Mouse (Mus musculus): ENCODE measurements around the gene Mfrp. TPM values are rescaled to one million over a fixed set of nuclear protein-coding genes. Genes with fewer than 3 reads are reported as not detected.

Gene Mfrp
- polyA plus RNA-seq, 1 experiment from 2014 or later: 0.14 TPM

- no peaks in the 10 kb centered on the region; the same call in none of the 2 replicates for H3K4me1 ChIP-seq (replicated peaks; ENCODE audit: control insufficient read depth, insufficient read depth, low read length)
Observed at GRCm38 (mm10) chr9:44075996-44076763, 25.3 kb upstream of the Mfrp start.

GRCm38 (mm10) chr9:44076764-44077120, 24.8 kb upstream of the Mfrp start:
- DNase-seq (ENCODE audit: low spot score) (no peak), ATAC-seq (replicated peaks; ENCODE audit: low FRiP score) (0 out of 2 replicates have a peak, but pooled peaks have one; percentile 42)
- no peak overlapping the region for H3K9ac ChIP-seq (ENCODE audit: low read depth, low read length)
- H3K36me3 ChIP-seq (ENCODE audit: control insufficient read depth, insufficient read depth, low read length): no peaks in the 10 kb centered on the region
- 0 out of 2 replicates have a peak, but pooled peaks cover 5% of the 10 kb centered on the region for H3K27me3 ChIP-seq (replicated peaks; ENCODE audit: control insufficient read depth, insufficient read depth, low read length)
- no peak overlapping the region for H3K27ac ChIP-seq (ENCODE audit: low read depth, low read length)
- no peaks in the 10 kb centered on the region; the same call in none of the 2 replicates for H3K4me1 ChIP-seq (replicated peaks; ENCODE audit: control insufficient read depth, insufficient read depth, low read length)
- 17% methylated on average over 5 of the region's 5 CpGs for WGBS
- no peaks in the 10 kb centered on the region for H3K9me3 ChIP-seq (ENCODE audit: control insufficient read depth, low read length)
- no peak overlapping the region for H3K4me3 ChIP-seq (ENCODE audit: low read depth, low read length)
- no peak overlapping the region for H3K4me2 ChIP-seq

More at GRCm38 (mm10) chr9:44075996-44076763, 25.3 kb upstream of the Mfrp start:
- DNase-seq (ENCODE audit: low spot score) (no peak), ATAC-seq (replicated peaks; ENCODE audit: low FRiP score) (no peak)
- H3K27me3 ChIP-seq (replicated peaks; ENCODE audit: control insufficient read depth, insufficient read depth, low read length): 0 out of 2 replicates have a peak, but pooled peaks cover 5% of the 10 kb centered on the region
- no peak overlapping the region for H3K27ac ChIP-seq (ENCODE audit: low read depth, low read length)
- H3K4me2 ChIP-seq: no peak overlapping the region
- no peak overlapping the region for H3K9ac ChIP-seq (ENCODE audit: low read depth, low read length)
- no peaks in the 10 kb centered on the region for H3K9me3 ChIP-seq (ENCODE audit: control insufficient read depth, low read length)
- H3K36me3 ChIP-seq (ENCODE audit: control insufficient read depth, insufficient read depth, low read length): no peaks in the 10 kb centered on the region
- 65% methylated on average over 16 of the region's 16 CpGs for WGBS
- H3K4me3 ChIP-seq (ENCODE audit: low read depth, low read length): no peak overlapping the region

- Histone ChIP-seq H3K4me2 (no peak overlapping the region), H3K4me1 (replicated peaks; ENCODE audit: control insufficient read depth, insufficient read depth, low read length) (no peaks in the 10 kb centered on the region; the same call in none of the 2 replicates)
- WGBS: 82% methylated on average over 11 of the region's 11 CpGs
Observed at GRCm38 (mm10) chr9:44077266-44077910, 24.1 kb upstream of the Mfrp start.

GRCm38 (mm10) chr9:44078136-44078797, 23.3 kb upstream of the Mfrp start:
- Histone ChIP-seq H3K9ac (ENCODE audit: low read depth, low read length) (no peak overlapping the region), H3K4me3 (ENCODE audit: low read depth, low read length) (no peak overlapping the region), H3K9me3 (ENCODE audit: control insufficient read depth, low read length) (no peaks in the 10 kb centered on the region), H3K27ac (ENCODE audit: low read depth, low read length) (no peak overlapping the region), H3K4me1 (replicated peaks; ENCODE audit: control insufficient read depth, insufficient read depth, low read length) (peaks cover under 1% of the 10 kb centered on the region; the same call in 1 of the 2 replicates), H3K4me2 (no peak overlapping the region), H3K36me3 (ENCODE audit: control insufficient read depth, insufficient read depth, low read length) (no peaks in the 10 kb centered on the region), H3K27me3 (replicated peaks; ENCODE audit: control insufficient read depth, insufficient read depth, low read length) (peaks cover 4% of the 10 kb centered on the region; the same call in 1 of the 2 replicates)
- DNase-seq (ENCODE audit: low spot score): no peak
- no peak for ATAC-seq (replicated peaks; ENCODE audit: low FRiP score)
- 77% methylated on average over 10 of the region's 10 CpGs for WGBS

More at GRCm38 (mm10) chr9:44077266-44077910, 24.1 kb upstream of the Mfrp start:
- Histone ChIP-seq H3K9me3 (ENCODE audit: control insufficient read depth, low read length) (no peaks in the 10 kb centered on the region), H3K27ac (ENCODE audit: low read depth, low read length) (no peak overlapping the region), H3K9ac (ENCODE audit: low read depth, low read length) (no peak overlapping the region), H3K36me3 (ENCODE audit: control insufficient read depth, insufficient read depth, low read length) (no peaks in the 10 kb centered on the region), H3K4me3 (ENCODE audit: low read depth, low read length) (no peak overlapping the region), H3K27me3 (replicated peaks; ENCODE audit: control insufficient read depth, insufficient read depth, low read length) (peaks cover 7% of the 10 kb centered on the region; the same call in 1 of the 2 replicates)
- DNase-seq (ENCODE audit: low spot score): no peak
- no peak for ATAC-seq (replicated peaks; ENCODE audit: low FRiP score)

- peaks cover 4% of the 10 kb centered on the region; the same call in 1 of the 2 replicates for H3K27me3 ChIP-seq (replicated peaks; ENCODE audit: control insufficient read depth, insufficient read depth, low read length)
- H3K4me2 ChIP-seq: no peak overlapping the region
- no peak overlapping the region for H3K27ac ChIP-seq (ENCODE audit: low read depth, low read length)
- DNase-seq (ENCODE audit: low spot score) (no peak), ATAC-seq (replicated peaks; ENCODE audit: low FRiP score) (no peak)
- WGBS: 41% methylated on average over 16 of the region's 16 CpGs
- H3K36me3 ChIP-seq (ENCODE audit: control insufficient read depth, insufficient read depth, low read length): no peaks in the 10 kb centered on the region
- no peak overlapping the region for H3K4me3 ChIP-seq (ENCODE audit: low read depth, low read length)
- no peak overlapping the region for H3K9ac ChIP-seq (ENCODE audit: low read depth, low read length)
- H3K9me3 ChIP-seq (ENCODE audit: control insufficient read depth, low read length): no peaks in the 10 kb centered on the region
- peaks cover 9% of the 10 kb centered on the region for H3K4me1 ChIP-seq (replicated peaks; ENCODE audit: control insufficient read depth, insufficient read depth, low read length)
Observed at GRCm38 (mm10) chr9:44078955-44079756, 22.4 kb upstream of the Mfrp start.

- H3K9ac ChIP-seq (ENCODE audit: low read depth, low read length): no peak overlapping the region
- H3K27me3 ChIP-seq (replicated peaks; ENCODE audit: control insufficient read depth, insufficient read depth, low read length): peaks cover 4% of the 10 kb centered on the region; the same call in 1 of the 2 replicates
- ATAC-seq (replicated peaks; ENCODE audit: low FRiP score): no peak
- WGBS: 59% methylated on average over 10 of the region's 10 CpGs
- H3K4me1 ChIP-seq (replicated peaks; ENCODE audit: control insufficient read depth, insufficient read depth, low read length): peaks cover 14% of the 10 kb centered on the region
- H3K4me3 ChIP-seq (ENCODE audit: low read depth, low read length): no peak overlapping the region
- H3K27ac ChIP-seq (ENCODE audit: low read depth, low read length): no peak overlapping the region
- H3K9me3 ChIP-seq (ENCODE audit: control insufficient read depth, low read length): no peaks in the 10 kb centered on the region
- DNase-seq (ENCODE audit: low spot score): no peak
- no peak overlapping the region for H3K4me2 ChIP-seq
- H3K36me3 ChIP-seq (ENCODE audit: control insufficient read depth, insufficient read depth, low read length): no peaks in the 10 kb centered on the region
Observed at GRCm38 (mm10) chr9:44079997-44080780, 21.3 kb upstream of the Mfrp start.

- WGBS: 75% methylated on average over 5 of the region's 5 CpGs
- DNase-seq (ENCODE audit: low spot score): no peak
- ATAC-seq (replicated peaks; ENCODE audit: low FRiP score): no peak
- no peaks in the 10 kb centered on the region for H3K9me3 ChIP-seq (ENCODE audit: control insufficient read depth, low read length)
- no peak overlapping the region for H3K9ac ChIP-seq (ENCODE audit: low read depth, low read length)
- peaks cover 8% of the 10 kb centered on the region; the same call in 1 of the 2 replicates for H3K27me3 ChIP-seq (replicated peaks; ENCODE audit: control insufficient read depth, insufficient read depth, low read length)
- H3K4me3 ChIP-seq (ENCODE audit: low read depth, low read length): no peak overlapping the region
- no peak overlapping the region for H3K27ac ChIP-seq (ENCODE audit: low read depth, low read length)
- no peak overlapping the region for H3K4me2 ChIP-seq
- H3K4me1 ChIP-seq (replicated peaks; ENCODE audit: control insufficient read depth, insufficient read depth, low read length): peaks cover 17% of the 10 kb centered on the region
- H3K36me3 ChIP-seq (ENCODE audit: control insufficient read depth, insufficient read depth, low read length): no peaks in the 10 kb centered on the region
Observed at GRCm38 (mm10) chr9:44080953-44081352, 20.6 kb upstream of the Mfrp start.
